ENCODE assay signal across 16 mouse cellular contexts in the genomic region with DNA sequence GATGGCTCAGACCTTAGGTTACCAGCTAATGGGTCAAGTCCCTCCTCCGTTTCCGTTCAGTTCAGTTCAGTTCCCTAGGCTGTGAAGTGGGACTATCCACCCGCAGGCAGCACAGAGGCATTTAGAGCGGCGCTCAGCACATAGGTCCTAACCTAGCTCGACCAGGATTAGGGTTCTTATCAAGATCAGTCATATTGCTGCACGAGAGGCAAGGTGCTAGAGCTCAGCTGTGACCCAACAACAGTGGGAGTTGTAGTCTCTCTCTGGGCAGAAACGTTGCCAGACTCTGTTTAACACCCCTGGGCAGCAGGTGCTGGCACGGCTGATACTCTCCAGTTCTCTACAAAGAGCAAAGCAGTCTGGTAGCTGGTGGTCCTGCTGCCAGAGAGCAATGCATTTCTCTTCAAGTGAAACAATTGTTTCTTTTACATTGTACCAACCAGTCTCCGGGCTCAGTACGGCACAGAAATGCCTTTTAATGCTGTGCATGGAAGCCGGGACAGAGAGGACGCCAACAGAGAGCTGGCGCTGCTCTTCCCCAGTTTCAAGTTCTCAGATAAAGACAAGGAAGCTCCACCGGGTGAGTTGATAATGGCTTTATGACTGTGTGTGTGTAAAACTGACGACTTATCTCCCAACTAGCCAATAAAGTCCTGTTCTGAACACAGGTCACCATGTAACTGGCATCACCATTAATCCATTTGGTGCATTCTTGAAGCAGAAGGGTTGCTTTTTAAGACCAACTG. TPM values are rescaled to one million over a fixed set of nuclear protein-coding genes. Genes with fewer than 3 reads are reported as not detected.
A peak's percentile ranks its signal among the peaks of the same experiment; 100 is the strongest.
DNase-seq lines count a peak whose midpoint lies in the region; ATAC-seq and TF ChIP-seq lines count a peak whose summit lies in the region.
"Had no signal": no experiment of that assay in that cellular context is flagged by ENCODE, and none has a peak within 500 bp of the region (broad histone marks: within the 10 kb centered on the region; RNA-seq: fewer than 3 reads in every experiment).

No protein-coding gene starts in this region.

- ATAC-seq in kidney, embryonic 14.5 days (ENCODE audit: low FRiP score, low TSS enrichment), result no peak
- ATAC-seq: CD4-positive, CD25-positive, alpha-beta regulatory T cell, adult 4 months had no signal

- peaks cover 20% of the 10 kb centered on the region; the same call in 1 of the 2 replicates for H3K4me1 ChIP-seq in small intestine, adult 2 months (ENCODE audit: control insufficient read depth, insufficient read depth, insufficient read length, low read length)
- H3K4me1 ChIP-seq in kidney, embryonic 14.5 days (ENCODE audit: control insufficient read depth, insufficient read depth, low read length), result no peaks in the 10 kb centered on the region
- H3K4me1 ChIP-seq: hindbrain, embryonic 13.5 days had no signal

- 22% methylated on average over 16 of the region's 16 CpGs for WGBS in small intestine, adult 2 months
- whole genome bisulfite sequencing in kidney, embryonic 14.5 days, result 56% methylated on average over 16 of the region's 16 CpGs

- no peaks in the 10 kb centered on the region; the same call in 1 of the 2 replicates for H3K36me3 ChIP-seq in small intestine, adult 2 months (ENCODE audit: control insufficient read depth, insufficient read depth, low read length)
- no peaks in the 10 kb centered on the region for H3K36me3 ChIP-seq in kidney, embryonic 14.5 days (ENCODE audit: control insufficient read depth, insufficient read depth, low read length)

- DNase-seq in heart, adult 11 months, result peak; percentile 79
- DNase-seq in heart, postnatal 4 days, result no peak
- DNase-seq in brain, embryonic 14.5 days (ENCODE audit: low read depth), result peak; percentile 30
- DNase-seq in liver, result peak; percentile 14
- no peak for DNase-seq in frontal cortex, adult 2 months (ENCODE audit: extremely low spot score in 1 of 2, low spot score in 1 of 2)
- DNase-seq: gastrocnemius, postnatal 10 days had no signal

- no peak for TF ChIP-seq CTCF in brain, embryonic 14.5 days (IDR thresholded peaks at IDR 0.05; ENCODE audit: borderline replicate concordance, extremely low read depth, insufficient read depth, insufficient read length)
- TF ChIP-seq CTCF in small intestine, adult 2 months (IDR thresholded peaks at IDR 0.05; ENCODE audit: extremely low read depth, insufficient read length, insufficient replicate concordance, low read depth, low read length), result peak; percentile 10; the same call in 1 of the 2 replicates

- no peak for TF ChIP-seq POLR2A in brain, embryonic 14.5 days (IDR thresholded peaks at IDR 0.05; ENCODE audit: borderline replicate concordance, extremely low read depth, insufficient read depth, insufficient read length, poor library complexity, severe bottlenecking)
- no peak; the same call in 1 of the 2 replicates for TF ChIP-seq POLR2A in small intestine, adult 2 months (IDR thresholded peaks at IDR 0.05; ENCODE audit: low read depth, low read length)

- H3K27ac ChIP-seq in small intestine, adult 2 months (ENCODE audit: insufficient read depth, low read depth, low read length), result peak overlapping the region; percentile 100
- no peak overlapping the region for H3K27ac ChIP-seq in kidney, embryonic 14.5 days (ENCODE audit: low read depth, low read length)
- H3K27ac ChIP-seq: embryonic facial prominence, embryonic 10.5 days; hindbrain, embryonic 13.5 days; kidney, embryonic 15.5 days had no signal

- no peaks in the 10 kb centered on the region for H3K27me3 ChIP-seq in small intestine, adult 2 months (ENCODE audit: control insufficient read depth, insufficient read depth, low read length)
- H3K27me3 ChIP-seq in kidney, embryonic 14.5 days (ENCODE audit: control insufficient read depth, insufficient read depth, low read length), result no peaks in the 10 kb centered on the region
- H3K27me3 ChIP-seq: hindbrain, embryonic 13.5 days; kidney, embryonic 15.5 days had no signal

- H3K9me3 ChIP-seq in kidney, embryonic 14.5 days (ENCODE audit: control insufficient read depth, low read length), result no peaks in the 10 kb centered on the region
- H3K9me3 ChIP-seq: embryonic facial prominence, embryonic 10.5 days; hindbrain, embryonic 13.5 days; kidney, embryonic 15.5 days had no signal

- H3K4me3 ChIP-seq in small intestine, adult 2 months (ENCODE audit: low read depth, low read length), result peak overlapping the region; percentile 32
- H3K4me3 ChIP-seq in kidney, embryonic 14.5 days (ENCODE audit: low read length), result no peak overlapping the region
- H3K4me3 ChIP-seq: embryonic facial prominence, embryonic 10.5 days; hindbrain, embryonic 13.5 days; kidney, embryonic 15.5 days had no signal

- H3K4me2 ChIP-seq in kidney, embryonic 14.5 days (replicated peaks; ENCODE audit: low read depth, low read length), result no peak overlapping the region
- H3K4me2 ChIP-seq: hindbrain, embryonic 13.5 days; kidney, embryonic 15.5 days; lung, embryonic 14.5 days had no signal

- no peak overlapping the region for H3K9ac ChIP-seq in kidney, embryonic 14.5 days (ENCODE audit: low read depth, low read length)
- H3K9ac ChIP-seq: hindbrain, embryonic 13.5 days; kidney, embryonic 15.5 days; lung, embryonic 14.5 days had no signal

RNA-seq across cellular contexts. Expression of a gene that starts 19.2 kb away (rescaled TPM):
- total RNA-seq in heart, postnatal 4 days (2021), result not detected
- 0.25 and 0.56 TPM in 2 replicates for polyA plus RNA-seq in brain, embryonic 14.5 days (2012; rRNA removed)
- polyA plus RNA-seq in small intestine, adult 2 months (2012; rRNA removed), result 0.19 and 0.43 TPM in 2 replicates
- polyA plus RNA-seq in kidney, embryonic 14.5 days (2014; fragmentation: Nextera tagmentation; extraction: Ambion mirVana), result not detected in 2 replicates
- polyA plus RNA-seq in frontal cortex, adult 2 months (2012; rRNA removed), result 0.19 TPM in 1 of 2 replicates, not detected in the other
- total RNA-seq: gastrocnemius, postnatal 10 days; left cerebral cortex, postnatal 25 days had no signal
- polyA plus RNA-seq: CD4-positive, CD25-positive, alpha-beta regulatory T cell, adult 4 months; embryonic facial prominence, embryonic 10.5 days; forebrain, embryonic 11.5 days; heart, embryonic 14.5 days; lung, embryonic 14.5 days had no signal

RNA-seq across cellular contexts. Expression of a gene that starts 33.3 kb away (rescaled TPM):
- total RNA-seq in heart, postnatal 4 days (2021), result 10 to 100 TPM; 11.6 to 13.2 TPM
- 61.5 and 71.0 TPM in 2 replicates for polyA plus RNA-seq in brain, embryonic 14.5 days (2012; rRNA removed)
- 2.6 TPM in 2 replicates for polyA plus RNA-seq in small intestine, adult 2 months (2012; rRNA removed)
- 9.9 and 11.8 TPM in 2 replicates for polyA plus RNA-seq in kidney, embryonic 14.5 days (2014; fragmentation: Nextera tagmentation; extraction: Ambion mirVana)
- 132 and 173 TPM in 2 replicates for polyA plus RNA-seq in frontal cortex, adult 2 months (2012; rRNA removed)
- polyA plus RNA-seq: CD4-positive, CD25-positive, alpha-beta regulatory T cell, adult 4 months had no signal

Comparison
In these comparisons a context has a peak if more than half of its experiments do, and no peak if none do; other contexts are left out.
1. DNase-seq: peak in heart, adult 11 months (single experiment), brain, embryonic 14.5 days (single experiment) and liver (single experiment); none in heart, postnatal 4 days (single experiment) and frontal cortex, adult 2 months (0 of 2).